Mouse (Mus musculus): ENCODE measurements around the gene Gpt2. TPM values are rescaled to one million over a fixed set of nuclear protein-coding genes. Genes with fewer than 3 reads are reported as not detected.
A peak's percentile ranks its signal among the peaks of the same experiment; 100 is the strongest.

Gpt2 gene
- total RNA-seq, 2 experiments from 2014 or later: 62.7 to 70.0 TPM

GRCm38 (mm10) chr8:85532843-85533242 lies 40.5 kb downstream of the Gpt2 start:
- H3K4me3 ChIP-seq: no peak overlapping the region
- no peak for DNase-seq (ENCODE audit: extremely low spot score in 1 of 2, low spot score in 2 of 2)
- TF ChIP-seq CTCF (IDR thresholded peaks at IDR 0.05): no peak
- intact Hi-C loops (cut with DNase I): no loop called here
- no peak overlapping the region for H3K27ac ChIP-seq

GRCm38 (mm10) chr8:85533434-85533833 lies 41.1 kb downstream of the Gpt2 start:
- intact Hi-C loops (cut with DNase I): no loop called here
- no peak for TF ChIP-seq CTCF (IDR thresholded peaks at IDR 0.05)
- Histone ChIP-seq H3K27ac (peak overlapping the region; percentile 22; the same call in 1 of the 2 replicates), H3K4me3 (no peak overlapping the region)
- DNase-seq (ENCODE audit: extremely low spot score in 1 of 2, low spot score in 2 of 2): no peak

GRCm38 (mm10) chr8:85534163-85534562 lies 41.8 kb downstream of the Gpt2 start:
- peak overlapping the region; percentile 22; the same call in 1 of the 2 replicates for H3K27ac ChIP-seq
- intact Hi-C loops (cut with DNase I): loop anchor here (2.0 kb wide), 1 partner anchor 17 kb away; no protein-coding TSS in a partner anchor
- no peak overlapping the region for H3K4me3 ChIP-seq
- TF ChIP-seq CTCF (IDR thresholded peaks at IDR 0.05): no peak
- DNase-seq (ENCODE audit: extremely low spot score in 1 of 2, low spot score in 2 of 2): no peak

- DNase-seq (ENCODE audit: extremely low spot score in 1 of 2, low spot score in 2 of 2): no peak
- H3K27ac ChIP-seq: no peak overlapping the region
- no peak overlapping the region for H3K4me3 ChIP-seq
- intact Hi-C loops (cut with DNase I): no loop called here
- no peak for TF ChIP-seq CTCF (IDR thresholded peaks at IDR 0.05)
These were observed 44.0 kb downstream of the Gpt2 start for GRCm38 (mm10) chr8:85536332-85536731.

- intact Hi-C loops (cut with DNase I): loop anchor here (2.0 kb wide), 1 partner anchor 17 kb away; no protein-coding TSS in a partner anchor
- H3K4me3 ChIP-seq: 0 out of 2 replicates have a peak overlapping the region, but pooled peaks have one; percentile 2
- no peak for DNase-seq (ENCODE audit: extremely low spot score in 1 of 2, low spot score in 2 of 2)
- H3K27ac ChIP-seq: no peak overlapping the region
- TF ChIP-seq CTCF (IDR thresholded peaks at IDR 0.05): no peak; the same call in 1 of the 2 replicates
These were observed 59.6 kb downstream of the Gpt2 start for GRCm38 (mm10) chr8:85551934-85552333.

- Histone ChIP-seq H3K4me3 (peak overlapping the region; percentile 67), H3K27ac (peak overlapping the region; percentile 95)
- intact Hi-C loops (cut with DNase I): no loop called here
- DNase-seq (ENCODE audit: extremely low spot score in 1 of 2, low spot score in 2 of 2): peak in 1 of 2 experiments; percentile 10
- no peak for TF ChIP-seq CTCF (IDR thresholded peaks at IDR 0.05)
These were observed 62.2 kb downstream of the Gpt2 start for GRCm38 (mm10) chr8:85554391-85555180.

GRCm38 (mm10) chr8:85555181-85556145 lies 63.1 kb downstream of the Gpt2 start, which contains the start of gene Dnaja2:
Gene Dnaja2, minus strand, starts transcription at chr8:85555344.
- peak; percentile 91 to 94 for DNase-seq (ENCODE audit: extremely low spot score in 1 of 2, low spot score in 2 of 2)
- intact Hi-C loops (cut with DNase I): no loop called here
- TF ChIP-seq CTCF (IDR thresholded peaks at IDR 0.05): no peak
- H3K27ac ChIP-seq: peak within 1 kb of the TSS; percentile 95
- peak within 1 kb of the TSS; percentile 67 for H3K4me3 ChIP-seq

GRCm38 (mm10) chr8:85556986-85557600 lies 64.7 kb downstream of the Gpt2 start:
- Histone ChIP-seq H3K27ac (no peak overlapping the region), H3K4me3 (no peak overlapping the region)
- TF ChIP-seq CTCF (IDR thresholded peaks at IDR 0.05): no peak
- DNase-seq (ENCODE audit: extremely low spot score in 1 of 2, low spot score in 2 of 2): no peak
- intact Hi-C loops (cut with DNase I): no loop called here

- intact Hi-C loops (cut with DNase I): no loop called here
- no peak for TF ChIP-seq CTCF (IDR thresholded peaks at IDR 0.05)
- Histone ChIP-seq H3K4me3 (no peak overlapping the region), H3K27ac (no peak overlapping the region)
- no peak for DNase-seq (ENCODE audit: extremely low spot score in 1 of 2, low spot score in 2 of 2)
These were observed 65.2 kb downstream of the Gpt2 start for GRCm38 (mm10) chr8:85557601-85557986.

- DNase-seq (ENCODE audit: extremely low spot score in 1 of 2, low spot score in 2 of 2): no peak
- Histone ChIP-seq H3K4me3 (no peak overlapping the region), H3K27ac (no peak overlapping the region)
- intact Hi-C loops (cut with DNase I): no loop called here
- TF ChIP-seq CTCF (IDR thresholded peaks at IDR 0.05): no peak
These were observed 66.8 kb downstream of the Gpt2 start for GRCm38 (mm10) chr8:85559201-85559600.

- TF ChIP-seq CTCF (IDR thresholded peaks at IDR 0.05): no peak
- H3K4me3 ChIP-seq: no peak overlapping the region
These were observed 67.6 kb downstream of the Gpt2 start for GRCm38 (mm10) chr8:85559966-85560365.

More at GRCm38 (mm10) chr8:85559966-85560365, 67.6 kb downstream of the Gpt2 start:
- no peak overlapping the region for H3K27ac ChIP-seq
- no peak for DNase-seq (ENCODE audit: extremely low spot score in 1 of 2, low spot score in 2 of 2)
- intact Hi-C loops (cut with DNase I): no loop called here

All from left cerebral cortex, adult 2 months (tissue).